Mouse (Mus musculus): ENCODE data around the gene Egfr.

DNA sequence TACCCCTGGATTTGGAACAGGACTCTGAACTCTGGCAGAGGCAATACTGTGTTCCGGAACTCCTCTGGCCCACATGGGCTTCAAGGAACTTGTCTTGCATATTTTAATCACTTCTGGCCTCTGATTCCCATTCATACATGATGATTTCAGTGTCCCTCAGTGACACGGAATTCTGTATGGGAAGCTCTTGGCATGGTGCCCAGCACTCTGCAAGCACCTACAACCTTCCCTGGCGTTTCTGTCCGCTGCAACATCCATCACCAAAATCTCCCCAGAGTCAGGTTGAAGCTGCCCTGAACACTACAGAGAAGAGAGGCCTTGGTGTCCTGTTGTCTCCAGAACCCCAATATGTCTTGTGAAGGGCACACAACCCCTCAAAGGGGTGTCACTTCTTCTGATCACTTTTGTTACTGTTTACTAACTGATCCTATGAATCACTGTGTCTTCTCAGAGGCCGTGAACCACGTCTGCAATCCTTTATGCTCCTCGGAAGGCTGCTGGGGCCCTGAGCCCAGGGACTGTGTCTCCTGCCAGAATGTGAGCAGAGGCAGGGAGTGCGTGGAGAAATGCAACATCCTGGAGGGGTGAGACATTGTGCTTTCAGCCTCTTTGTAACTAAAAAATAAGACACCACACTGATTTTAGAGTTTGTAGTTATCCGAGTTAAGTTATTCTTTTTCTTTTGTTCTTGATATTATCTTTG, 125.8 kb downstream of the Egfr start:
- TF ChIP-seq CTCF (IDR thresholded peaks at IDR 0.05; ENCODE audit: insufficient read depth, low read length) = no peak
- TF ChIP-seq POLR2A (IDR thresholded peaks at IDR 0.05; ENCODE audit: borderline replicate concordance, extremely low read depth, low read depth, low read length) = no peak

All from lung, adult 2 months (tissue).